Mouse (Mus musculus): ENCODE measurements at regions not wholly inside any gene's neighbourhood (a gene's known extent, or its start where the extent isn't known, plus 50 kb on each side); places are given as distances from the start of the nearest gene placed in this dataset.

- Histone ChIP-seq H3K4me3 (ENCODE audit: low read depth, low read length) (no peak overlapping the region), H3K9ac (replicated peaks; ENCODE audit: low read depth, low read length) (no peak overlapping the region), H3K27ac (ENCODE audit: low read depth) (no peak overlapping the region), H3K4me1 (ENCODE audit: control insufficient read depth, insufficient read depth) (no peaks in the 10 kb centered on the region), H3K9me3 (replicated peaks; ENCODE audit: control insufficient read depth, low read length) (no peaks in the 10 kb centered on the region), H3K4me2 (ENCODE audit: low read depth, low read length) (no peak overlapping the region), H3K27me3 (ENCODE audit: control insufficient read depth, insufficient read depth, low read length) (no peaks in the 10 kb centered on the region), H3K36me3 (replicated peaks; ENCODE audit: control insufficient read depth, insufficient read depth, low read length) (no peaks in the 10 kb centered on the region)
- peak; percentile 81; the same call in 1 of the 2 replicates for ATAC-seq (ENCODE audit: insufficient read depth, low read depth)
- 41% methylated on average over 6 of the region's 6 CpGs for WGBS
- TF ChIP-seq CTCF (IDR thresholded peaks at IDR 0.05; ENCODE audit: low read depth) = peak; percentile 54
- no peak for TF ChIP-seq EP300 (IDR thresholded peaks at IDR 0.05; ENCODE audit: low read depth)
- DNase-seq (ENCODE audit: low spot score) = peak; percentile 83
These were observed 104.6 kb upstream of the Smad3 start for GRCm38 (mm10) chr9:63862427-63862826.

- Histone ChIP-seq H3K36me3 (replicated peaks; ENCODE audit: control insufficient read depth, insufficient read depth, low read length) (no peaks in the 10 kb centered on the region), H3K9me3 (replicated peaks; ENCODE audit: control insufficient read depth, low read length) (no peaks in the 10 kb centered on the region), H3K27me3 (ENCODE audit: control insufficient read depth, insufficient read depth, low read length) (no peaks in the 10 kb centered on the region), H3K4me1 (ENCODE audit: control insufficient read depth, insufficient read depth) (0 out of 2 replicates have a peak, but pooled peaks cover 2% of the 10 kb centered on the region), H3K4me2 (ENCODE audit: low read depth, low read length) (no peak overlapping the region), H3K27ac (ENCODE audit: low read depth) (no peak overlapping the region), H3K9ac (replicated peaks; ENCODE audit: low read depth, low read length) (no peak overlapping the region), H3K4me3 (ENCODE audit: low read depth, low read length) (no peak overlapping the region)
- WGBS = 38% methylated on average over 4 of the region's 4 CpGs
- TF ChIP-seq CTCF (IDR thresholded peaks at IDR 0.05; ENCODE audit: low read depth) (no peak), EP300 (IDR thresholded peaks at IDR 0.05; ENCODE audit: low read depth) (no peak)
- no peak for ATAC-seq (ENCODE audit: insufficient read depth, low read depth)
- DNase-seq (ENCODE audit: low spot score) = no peak
These were observed 103.6 kb upstream of the Smad3 start for GRCm38 (mm10) chr9:63861418-63861817.

- no peak for ATAC-seq (ENCODE audit: insufficient read depth, low read depth)
- H3K4me2 ChIP-seq (ENCODE audit: low read depth, low read length) = no peak overlapping the region
These were observed 102.4 kb upstream of the Smad3 start for GRCm38 (mm10) chr9:63860196-63860595.

GRCm38 (mm10) chr9:63856065-63856736 is 98.4 kb upstream of the Smad3 start:
- DNase-seq (ENCODE audit: low spot score) (no peak), ATAC-seq (ENCODE audit: insufficient read depth, low read depth) (peak; percentile 40; the same call in 1 of the 2 replicates)
- no peak overlapping the region for H3K27ac ChIP-seq (ENCODE audit: low read depth)
- 0 out of 2 replicates have a peak, but pooled peaks cover 3% of the 10 kb centered on the region for H3K4me1 ChIP-seq (ENCODE audit: control insufficient read depth, insufficient read depth)
- no peaks in the 10 kb centered on the region for H3K9me3 ChIP-seq (replicated peaks; ENCODE audit: control insufficient read depth, low read length)
- WGBS = 65% methylated on average over 9 of the region's 9 CpGs
- no peak for TF ChIP-seq CTCF (IDR thresholded peaks at IDR 0.05; ENCODE audit: low read depth)
- TF ChIP-seq EP300 (IDR thresholded peaks at IDR 0.05; ENCODE audit: low read depth) = no peak
- H3K4me2 ChIP-seq (ENCODE audit: low read depth, low read length) = no peak overlapping the region
- H3K4me3 ChIP-seq (ENCODE audit: low read depth, low read length) = no peak overlapping the region
- H3K36me3 ChIP-seq (replicated peaks; ENCODE audit: control insufficient read depth, insufficient read depth, low read length) = no peaks in the 10 kb centered on the region
- no peaks in the 10 kb centered on the region for H3K27me3 ChIP-seq (ENCODE audit: control insufficient read depth, insufficient read depth, low read length)
- H3K9ac ChIP-seq (replicated peaks; ENCODE audit: low read depth, low read length) = no peak overlapping the region

More at GRCm38 (mm10) chr9:63860196-63860595, 102.4 kb upstream of the Smad3 start:
- Histone ChIP-seq H3K27ac (ENCODE audit: low read depth) (no peak overlapping the region), H3K9me3 (replicated peaks; ENCODE audit: control insufficient read depth, low read length) (no peaks in the 10 kb centered on the region), H3K4me3 (ENCODE audit: low read depth, low read length) (no peak overlapping the region), H3K36me3 (replicated peaks; ENCODE audit: control insufficient read depth, insufficient read depth, low read length) (no peaks in the 10 kb centered on the region), H3K4me1 (ENCODE audit: control insufficient read depth, insufficient read depth) (0 out of 2 replicates have a peak, but pooled peaks cover 3% of the 10 kb centered on the region), H3K27me3 (ENCODE audit: control insufficient read depth, insufficient read depth, low read length) (no peaks in the 10 kb centered on the region), H3K9ac (replicated peaks; ENCODE audit: low read depth, low read length) (no peak overlapping the region)
- 84% methylated on average over 2 of the region's 2 CpGs for WGBS
- no peak for DNase-seq (ENCODE audit: low spot score)
- TF ChIP-seq EP300 (IDR thresholded peaks at IDR 0.05; ENCODE audit: low read depth) (no peak), CTCF (IDR thresholded peaks at IDR 0.05; ENCODE audit: low read depth) (no peak)

GRCm38 (mm10) chr9:63851809-63852208 is 94.0 kb upstream of the Smad3 start:
- WGBS = 78% methylated on average over 12 of the region's 12 CpGs
- Histone ChIP-seq H3K9me3 (replicated peaks; ENCODE audit: control insufficient read depth, low read length) (no peaks in the 10 kb centered on the region), H3K4me3 (ENCODE audit: low read depth, low read length) (no peak overlapping the region), H3K4me1 (ENCODE audit: control insufficient read depth, insufficient read depth) (0 out of 2 replicates have a peak, but pooled peaks cover 3% of the 10 kb centered on the region), H3K4me2 (ENCODE audit: low read depth, low read length) (no peak overlapping the region), H3K36me3 (replicated peaks; ENCODE audit: control insufficient read depth, insufficient read depth, low read length) (no peaks in the 10 kb centered on the region), H3K9ac (replicated peaks; ENCODE audit: low read depth, low read length) (no peak overlapping the region), H3K27ac (ENCODE audit: low read depth) (no peak overlapping the region), H3K27me3 (ENCODE audit: control insufficient read depth, insufficient read depth, low read length) (no peaks in the 10 kb centered on the region)
- TF ChIP-seq EP300 (IDR thresholded peaks at IDR 0.05; ENCODE audit: low read depth) = no peak
- TF ChIP-seq CTCF (IDR thresholded peaks at IDR 0.05; ENCODE audit: low read depth) = no peak
- no peak for ATAC-seq (ENCODE audit: insufficient read depth, low read depth)
- no peak for DNase-seq (ENCODE audit: low spot score)

GRCm38 (mm10) chr9:63850316-63850693 is 92.5 kb upstream of the Smad3 start:
- DNase-seq (ENCODE audit: low spot score) (no peak), ATAC-seq (ENCODE audit: insufficient read depth, low read depth) (no peak)
- no peak overlapping the region for H3K4me2 ChIP-seq (ENCODE audit: low read depth, low read length)
- 72% methylated on average over 2 of the region's 2 CpGs for WGBS
- no peaks in the 10 kb centered on the region for H3K27me3 ChIP-seq (ENCODE audit: control insufficient read depth, insufficient read depth, low read length)
- H3K9me3 ChIP-seq (replicated peaks; ENCODE audit: control insufficient read depth, low read length) = no peaks in the 10 kb centered on the region
- no peak overlapping the region for H3K27ac ChIP-seq (ENCODE audit: low read depth)
- no peaks in the 10 kb centered on the region for H3K4me1 ChIP-seq (ENCODE audit: control insufficient read depth, insufficient read depth)
- H3K4me3 ChIP-seq (ENCODE audit: low read depth, low read length) = no peak overlapping the region
- H3K9ac ChIP-seq (replicated peaks; ENCODE audit: low read depth, low read length) = no peak overlapping the region
- no peaks in the 10 kb centered on the region for H3K36me3 ChIP-seq (replicated peaks; ENCODE audit: control insufficient read depth, insufficient read depth, low read length)
- TF ChIP-seq EP300 (IDR thresholded peaks at IDR 0.05; ENCODE audit: low read depth) (no peak), CTCF (IDR thresholded peaks at IDR 0.05; ENCODE audit: low read depth) (no peak)
